Comparison of ENCODE assay signal across 27 mouse cellular contexts in the genomic region with DNA sequence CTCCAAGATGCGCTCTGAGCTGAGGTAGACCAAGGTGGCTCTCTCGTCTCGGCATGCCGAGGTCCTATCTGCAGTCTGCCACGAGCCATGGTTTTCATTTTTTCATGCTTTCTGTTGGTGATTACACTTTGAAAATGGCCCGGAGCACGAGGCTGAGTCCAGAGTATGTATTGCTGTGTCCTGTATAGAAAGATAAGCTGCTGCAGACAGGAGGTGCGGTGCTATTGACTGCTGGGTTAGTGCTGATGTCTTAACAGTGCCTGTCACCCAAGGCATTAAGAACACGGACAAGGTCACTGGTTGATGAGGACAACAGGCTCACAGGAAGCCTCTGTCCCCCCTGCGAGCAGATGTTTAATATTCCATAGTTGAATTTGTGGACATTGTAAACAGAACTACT. TPM values are rescaled to one million over a fixed set of nuclear protein-coding genes. Genes with fewer than 3 reads are reported as not detected.
DNase-seq lines count a peak whose midpoint lies in the region; ATAC-seq and TF ChIP-seq lines count a peak whose summit lies in the region.
"Had no signal": no experiment of that assay in that cellular context is flagged by ENCODE, and none has a peak within 500 bp of the region (broad histone marks: within the 10 kb centered on the region; RNA-seq: fewer than 3 reads in every experiment).

No protein-coding gene starts in this region.

- no peak for TF ChIP-seq CTCF in heart, adult 2 months (IDR thresholded peaks at IDR 0.05)
- TF ChIP-seq CTCF in lung, embryonic 14.5 days (IDR thresholded peaks at IDR 0.05; ENCODE audit: low read depth): no peak

- no peak for TF ChIP-seq POLR2A in heart, adult 2 months (IDR thresholded peaks at IDR 0.05; ENCODE audit: insufficient read depth, low read depth, low read length)

- H3K4me2 ChIP-seq in heart, embryonic 13.5 days: no peak overlapping the region
- H3K4me2 ChIP-seq in lung, embryonic 14.5 days: no peak overlapping the region
- H3K4me2 ChIP-seq in liver, embryonic 13.5 days: no peak overlapping the region
- H3K4me2 ChIP-seq: hindbrain, embryonic 15.5 days; limb, embryonic 12.5 days; midbrain, embryonic 15.5 days; neural tube, embryonic 15.5 days; stomach, embryonic 15.5 days had no signal

- WGBS in heart, embryonic 13.5 days: 54% methylated on average over 10 of the region's 10 CpGs
- WGBS in heart, adult 2 months: 44% methylated on average over 10 of the region's 10 CpGs
- WGBS in lung, embryonic 14.5 days: 69% methylated on average over 10 of the region's 10 CpGs
- WGBS in liver, embryonic 13.5 days (ENCODE audit: insufficient replicate concordance): 55% methylated on average over 10 of the region's 10 CpGs

- intact Hi-C loops in heart, adult 2 months (cut with DNase I): no loop called here

- H3K9ac ChIP-seq in heart, embryonic 13.5 days: 0 out of 2 replicates have a peak overlapping the region, but pooled peaks have one; percentile 10
- H3K9ac ChIP-seq in heart, adult 2 months (ENCODE audit: low read depth, low read length): no peak overlapping the region
- H3K9ac ChIP-seq in lung, embryonic 14.5 days: no peak overlapping the region
- H3K9ac ChIP-seq in liver, embryonic 13.5 days: no peak overlapping the region
- H3K9ac ChIP-seq: hindbrain, embryonic 15.5 days; limb, embryonic 12.5 days; midbrain, embryonic 15.5 days; neural tube, embryonic 15.5 days; stomach, embryonic 15.5 days had no signal

- ATAC-seq in heart, embryonic 13.5 days (ENCODE audit: extremely low read depth, insufficient number of reproducible peaks, low FRiP score, low TSS enrichment): no peak
- no peak for ATAC-seq in lung, embryonic 14.5 days (ENCODE audit: insufficient read depth)
- peak; percentile 73 for ATAC-seq in liver, embryonic 13.5 days (ENCODE audit: low read depth)
- ATAC-seq: forebrain, embryonic 16.5 days; inflammation-experienced regulatory T-cells, adult 6 months; midbrain, embryonic 15.5 days had no signal

- DNase-seq in heart, adult 2 months: no peak
- peak; percentile 7 for DNase-seq in lung, embryonic 14.5 days
- DNase-seq in lung, postnatal 4 days: no peak
- DNase-seq in liver, embryonic 13.5 days: peak; percentile 35
- DNase-seq in cerebellum, adult 9-11 months: no peak
- DNase-seq in kidney, postnatal 14 days: no peak
- DNase-seq in layer of hippocampus, postnatal 36 days: no peak
- DNase-seq: adrenal gland, postnatal 14 days; gastrocnemius, adult 2 months; layer of hippocampus, adult 9-11 months; lung, adult 18-20 months; lung, postnatal 10 days; retina, postnatal 1 day; right cerebral cortex, postnatal 14 days; thymus, postnatal 14 days had no signal

- H3K9me3 ChIP-seq in heart, embryonic 13.5 days: no peaks in the 10 kb centered on the region
- no peaks in the 10 kb centered on the region for H3K9me3 ChIP-seq in lung, embryonic 14.5 days (ENCODE audit: low read depth, low read length)
- H3K9me3 ChIP-seq in liver, embryonic 13.5 days (replicated peaks): no peaks in the 10 kb centered on the region
- H3K9me3 ChIP-seq: hindbrain, embryonic 10.5 days; hindbrain, embryonic 15.5 days; limb, embryonic 12.5 days; midbrain, embryonic 10.5 days; midbrain, embryonic 15.5 days; neural tube, embryonic 15.5 days; stomach, embryonic 15.5 days had no signal

- H3K27me3 ChIP-seq in heart, embryonic 13.5 days (replicated peaks): no peaks in the 10 kb centered on the region
- no peaks in the 10 kb centered on the region for H3K27me3 ChIP-seq in heart, adult 2 months (ENCODE audit: control insufficient read depth, insufficient read depth, low read length)
- no peaks in the 10 kb centered on the region for H3K27me3 ChIP-seq in lung, embryonic 14.5 days (ENCODE audit: insufficient read depth, low read length)
- H3K27me3 ChIP-seq in liver, embryonic 13.5 days: no peaks in the 10 kb centered on the region
- H3K27me3 ChIP-seq: hindbrain, embryonic 15.5 days; limb, embryonic 12.5 days; midbrain, embryonic 15.5 days; neural tube, embryonic 15.5 days; stomach, embryonic 15.5 days had no signal

- peak overlapping the region; percentile 45 for H3K27ac ChIP-seq in heart, embryonic 13.5 days (replicated peaks)
- no peak overlapping the region for H3K27ac ChIP-seq in heart, adult 2 months
- no peak overlapping the region for H3K27ac ChIP-seq in lung, embryonic 14.5 days (ENCODE audit: low read depth)
- no peak overlapping the region for H3K27ac ChIP-seq in liver, embryonic 13.5 days
- H3K27ac ChIP-seq: gastrocnemius, adult 2 months; hindbrain, embryonic 10.5 days; hindbrain, embryonic 15.5 days; kidney, postnatal 0 days; limb, embryonic 12.5 days; midbrain, embryonic 10.5 days; midbrain, embryonic 15.5 days; neural tube, embryonic 15.5 days; stomach, embryonic 15.5 days had no signal

- peaks cover 25% of the 10 kb centered on the region for H3K4me1 ChIP-seq in heart, embryonic 13.5 days
- H3K4me1 ChIP-seq in heart, adult 2 months (ENCODE audit: control insufficient read depth, insufficient read depth, low read length): no peaks in the 10 kb centered on the region
- no peaks in the 10 kb centered on the region for H3K4me1 ChIP-seq in lung, embryonic 14.5 days (ENCODE audit: insufficient read depth)
- peaks cover 15% of the 10 kb centered on the region for H3K4me1 ChIP-seq in liver, embryonic 13.5 days (replicated peaks)
- H3K4me1 ChIP-seq: hindbrain, embryonic 10.5 days; hindbrain, embryonic 15.5 days; limb, embryonic 12.5 days; midbrain, embryonic 10.5 days; midbrain, embryonic 15.5 days; neural tube, embryonic 15.5 days; stomach, embryonic 15.5 days had no signal

- no peak overlapping the region for H3K4me3 ChIP-seq in heart, embryonic 13.5 days
- no peak overlapping the region for H3K4me3 ChIP-seq in heart, adult 2 months
- H3K4me3 ChIP-seq in lung, embryonic 14.5 days (ENCODE audit: low read depth, low read length): no peak overlapping the region
- H3K4me3 ChIP-seq in liver, embryonic 13.5 days (replicated peaks): no peak overlapping the region
- H3K4me3 ChIP-seq: erythroblast, embryonic 14.5 days; gastrocnemius, adult 2 months; hindbrain, embryonic 10.5 days; hindbrain, embryonic 15.5 days; limb, embryonic 12.5 days; midbrain, embryonic 10.5 days; midbrain, embryonic 15.5 days; neural tube, embryonic 15.5 days; stomach, embryonic 15.5 days had no signal

- TF ChIP-seq EP300 in heart, adult 2 months (IDR thresholded peaks at IDR 0.05; ENCODE audit: insufficient read depth, low read depth, low read length): no peak

- H3K79me2 ChIP-seq in heart, adult 2 months (replicated peaks; ENCODE audit: control insufficient read depth, insufficient read depth, low read length): no peaks in the 10 kb centered on the region

- peaks cover 99% of the 10 kb centered on the region for H3K36me3 ChIP-seq in heart, embryonic 13.5 days
- H3K36me3 ChIP-seq in heart, adult 2 months (ENCODE audit: control insufficient read depth, insufficient read depth, low read length): no peaks in the 10 kb centered on the region
- H3K36me3 ChIP-seq in lung, embryonic 14.5 days (ENCODE audit: insufficient read depth): peaks cover 71% of the 10 kb centered on the region
- H3K36me3 ChIP-seq in liver, embryonic 13.5 days: peaks cover 94% of the 10 kb centered on the region

RNA-seq across cellular contexts. Expression of a gene that starts 34.9 kb away (rescaled TPM):
- 87.6 and 88.7 TPM in 2 replicates for polyA plus RNA-seq in heart, embryonic 13.5 days (2015; fragmentation: Nextera tagmentation; extraction: Ambion mirVana)
- total RNA-seq in heart, adult 2 months (2021): 10 to 100 TPM; 37.5 to 41.2 TPM
- polyA plus RNA-seq in heart, adult 2 months (2012; rRNA removed): 15.8 and 33.3 TPM in 2 replicates
- polyA plus RNA-seq in lung, embryonic 14.5 days (2014; fragmentation: Nextera tagmentation; extraction: Ambion mirVana): 177 TPM in 2 replicates
- polyA plus RNA-seq in liver, embryonic 13.5 days (2015; fragmentation: Nextera tagmentation; extraction: Ambion mirVana): 69.3 and 92.1 TPM in 2 replicates
- 10 to 100 TPM; 53.1 to 54.8 TPM for total RNA-seq in layer of hippocampus, postnatal 36 days (2021)

Comparison
In these comparisons a context has a peak if more than half of its experiments do, and no peak if none do; other contexts are left out.
1. DNase-seq: peak in lung, embryonic 14.5 days (single experiment) and liver, embryonic 13.5 days (single experiment); none in heart, adult 2 months (0 of 2), lung, postnatal 4 days (0 of 2), cerebellum, adult 9-11 months (single experiment), kidney, postnatal 14 days (single experiment) and layer of hippocampus, postnatal 36 days (0 of 2).